Mouse (Mus musculus) lung, adult 2 months (tissue): ENCODE data around the gene Cpsf6.

Source experiments
- CTCF ChIP-seq: fragments of 200-500 bp; IDR thresholded peaks from 2 replicates; pipeline ENCODE4 v1.5.1; 2011; ENCODE audit warnings: mild to moderate bottlenecking, low read length, control low read depth; ENCODE audit not compliant: insufficient read depth
- POLR2A ChIP-seq: fragments of 200-500 bp; IDR thresholded peaks from 2 replicates; pipeline ENCODE4 v1.6.1; 2011; ENCODE audit warnings: low read depth, mild to moderate bottlenecking, control low read depth, low read length, borderline replicate concordance; ENCODE audit errors: extremely low read depth

GRCm38 (mm10) chr10:117388637-117389370, 9.0 kb upstream of the Cpsf6 start:
- TF ChIP-seq CTCF (no peak), POLR2A (no peak)
